25 mouse cellular contexts compared by ENCODE assay signal in genomic region chrX:98875144-98875543, GRCm38 (mm10). TPM values are rescaled to one million over a fixed set of nuclear protein-coding genes. Genes with fewer than 3 reads are reported as not detected.
DNase-seq lines count a peak whose midpoint lies in the region; ATAC-seq lines count a peak whose summit lies in the region.
"Had no signal": no experiment of that assay in that cellular context is flagged by ENCODE, and none has a peak within 500 bp of the region (broad histone marks: within the 10 kb centered on the region; RNA-seq: fewer than 3 reads in every experiment).

No protein-coding gene starts in this region.

- peak; percentile 7 for DNase-seq in embryo, embryonic 10.5 days (ENCODE audit: low spot score)
- no peak for DNase-seq in embryo, embryonic 9.5 days (ENCODE audit: extremely low spot score)
- no peak for DNase-seq in forebrain, embryonic 14.5 days (ENCODE audit: low spot score)
- no peak for DNase-seq in hindbrain, embryonic 11.5 days (ENCODE audit: low spot score)
- DNase-seq in hindbrain, embryonic 10.5 days (ENCODE audit: low spot score), result no peak
- DNase-seq in retina, postnatal 1 day, result peak; percentile 24
- DNase-seq in retina, embryonic 14.5 days (ENCODE audit: low spot score), result no peak
- DNase-seq: adrenal gland, postnatal 10 days; adrenal gland, postnatal 36 days; cerebellum, adult 11-12 months; cerebellum, adult 8-10 months; cerebellum, postnatal 10 days; cerebellum, postnatal 36 days; gastrocnemius, postnatal 36 days; heart, adult 2 months; heart, postnatal 14 days; heart, postnatal 4 days; kidney, adult 2 months had no signal

- H3K27me3 ChIP-seq in forebrain, embryonic 12.5 days, result peaks cover 5% of the 10 kb centered on the region; the same call in 1 of the 2 replicates
- no peaks in the 10 kb centered on the region for H3K27me3 ChIP-seq in forebrain, embryonic 14.5 days (replicated peaks; ENCODE audit: control insufficient read depth, insufficient read depth, low read length)
- no peaks in the 10 kb centered on the region; the same call in 1 of the 2 replicates for H3K27me3 ChIP-seq in hindbrain, embryonic 11.5 days (ENCODE audit: control insufficient read depth, insufficient read depth, low read length)
- H3K27me3 ChIP-seq in hindbrain, embryonic 10.5 days (ENCODE audit: insufficient read depth, poor library complexity, severe bottlenecking), result peaks cover 20% of the 10 kb centered on the region; the same call in 1 of the 2 replicates
- H3K27me3 ChIP-seq: heart, embryonic 13.5 days had no signal

- peak; percentile 70; the same call in 1 of the 2 replicates for ATAC-seq in forebrain, embryonic 12.5 days (ENCODE audit: low FRiP score)
- ATAC-seq in forebrain, embryonic 14.5 days, result no peak
- ATAC-seq in hindbrain, embryonic 11.5 days (ENCODE audit: low FRiP score), result peak; percentile 51; the same call in 1 of the 2 replicates
- ATAC-seq: intestine, postnatal 0 days; Patski had no signal

- peaks cover 4% of the 10 kb centered on the region; the same call in 1 of the 2 replicates for H3K4me1 ChIP-seq in forebrain, embryonic 12.5 days
- H3K4me1 ChIP-seq in forebrain, embryonic 14.5 days (ENCODE audit: control insufficient read depth, insufficient read depth, low read length), result no peaks in the 10 kb centered on the region
- H3K4me1 ChIP-seq in hindbrain, embryonic 11.5 days (replicated peaks; ENCODE audit: control insufficient read depth, insufficient read depth, low read length), result no peaks in the 10 kb centered on the region
- H3K4me1 ChIP-seq in hindbrain, embryonic 10.5 days (replicated peaks), result 0 out of 2 replicates have a peak, but pooled peaks cover 6% of the 10 kb centered on the region
- H3K4me1 ChIP-seq: embryonic facial prominence, embryonic 13.5 days; heart, embryonic 10.5 days; heart, embryonic 13.5 days had no signal

- no peak overlapping the region for H3K27ac ChIP-seq in forebrain, embryonic 12.5 days
- H3K27ac ChIP-seq in forebrain, embryonic 14.5 days (ENCODE audit: low read depth, low read length), result no peak overlapping the region
- H3K27ac ChIP-seq in hindbrain, embryonic 11.5 days (ENCODE audit: low read depth, low read length), result no peak overlapping the region
- no peak overlapping the region for H3K27ac ChIP-seq in hindbrain, embryonic 10.5 days
- H3K27ac ChIP-seq: embryonic facial prominence, embryonic 13.5 days; heart, adult 2 months; heart, embryonic 10.5 days; heart, embryonic 13.5 days; hindbrain, embryonic 14.5 days had no signal

- H3K4me3 ChIP-seq in forebrain, embryonic 12.5 days (replicated peaks), result no peak overlapping the region
- no peak overlapping the region for H3K4me3 ChIP-seq in forebrain, embryonic 14.5 days (ENCODE audit: low read depth, low read length)
- no peak overlapping the region for H3K4me3 ChIP-seq in hindbrain, embryonic 11.5 days (ENCODE audit: low read depth, low read length)
- H3K4me3 ChIP-seq in hindbrain, embryonic 10.5 days, result no peak overlapping the region
- H3K4me3 ChIP-seq: embryonic facial prominence, embryonic 13.5 days; heart, adult 2 months; heart, embryonic 10.5 days; heart, embryonic 13.5 days had no signal

- 41% methylated on average over 6 of the region's 6 CpGs for WGBS in forebrain, embryonic 12.5 days
- WGBS in forebrain, embryonic 14.5 days, result 32% methylated on average over 6 of the region's 6 CpGs
- WGBS in hindbrain, embryonic 11.5 days, result 50% methylated on average over 6 of the region's 6 CpGs
- 60% methylated on average over 6 of the region's 6 CpGs for WGBS in hindbrain, embryonic 10.5 days

- H3K9ac ChIP-seq in forebrain, embryonic 12.5 days, result no peak overlapping the region
- H3K9ac ChIP-seq in forebrain, embryonic 14.5 days (ENCODE audit: low read length), result no peak overlapping the region
- no peak overlapping the region for H3K9ac ChIP-seq in hindbrain, embryonic 11.5 days (ENCODE audit: low read depth, low read length)
- H3K9ac ChIP-seq: embryonic facial prominence, embryonic 13.5 days; heart, embryonic 13.5 days; hindbrain, embryonic 14.5 days had no signal

- H3K4me2 ChIP-seq in forebrain, embryonic 12.5 days, result no peak overlapping the region
- H3K4me2 ChIP-seq in forebrain, embryonic 14.5 days (ENCODE audit: low read length), result no peak overlapping the region
- no peak overlapping the region for H3K4me2 ChIP-seq in hindbrain, embryonic 11.5 days (replicated peaks; ENCODE audit: low read depth, low read length)
- H3K4me2 ChIP-seq: embryonic facial prominence, embryonic 13.5 days; heart, embryonic 13.5 days; hindbrain, embryonic 14.5 days had no signal

- no peaks in the 10 kb centered on the region for H3K9me3 ChIP-seq in forebrain, embryonic 12.5 days
- H3K9me3 ChIP-seq in forebrain, embryonic 14.5 days (replicated peaks; ENCODE audit: control insufficient read depth, low read length), result no peaks in the 10 kb centered on the region
- H3K9me3 ChIP-seq in hindbrain, embryonic 11.5 days (ENCODE audit: control insufficient read depth, low read length), result no peaks in the 10 kb centered on the region
- no peaks in the 10 kb centered on the region for H3K9me3 ChIP-seq in hindbrain, embryonic 10.5 days
- H3K9me3 ChIP-seq: embryonic facial prominence, embryonic 13.5 days; heart, embryonic 10.5 days; heart, embryonic 13.5 days had no signal

- H3K36me3 ChIP-seq in forebrain, embryonic 12.5 days (replicated peaks), result no peaks in the 10 kb centered on the region
- H3K36me3 ChIP-seq in forebrain, embryonic 14.5 days (ENCODE audit: control insufficient read depth, insufficient read depth, low read length), result no peaks in the 10 kb centered on the region
- H3K36me3 ChIP-seq in hindbrain, embryonic 11.5 days (ENCODE audit: control insufficient read depth, insufficient read depth, low read length), result no peaks in the 10 kb centered on the region
- no peaks in the 10 kb centered on the region for H3K36me3 ChIP-seq in hindbrain, embryonic 10.5 days
- H3K36me3 ChIP-seq: embryonic facial prominence, embryonic 13.5 days; heart, embryonic 10.5 days; heart, embryonic 13.5 days had no signal

RNA-seq across cellular contexts. Expression of gene Ophn1, which starts 15.7 kb away (rescaled TPM):
- 29.5 and 32.8 TPM in 2 replicates for polyA plus RNA-seq in forebrain, embryonic 12.5 days (2016; fragmentation: Nextera tagmentation; extraction: Ambion mirVana)
- polyA plus RNA-seq in forebrain, embryonic 14.5 days (2014; fragmentation: Nextera tagmentation; extraction: Ambion mirVana), result 24.5 and 36.6 TPM in 2 replicates
- polyA plus RNA-seq in hindbrain, embryonic 11.5 days (2014; fragmentation: Nextera tagmentation; extraction: Ambion mirVana), result 21.5 and 27.2 TPM in 2 replicates
- 15.6 and 20.9 TPM in 2 replicates for polyA plus RNA-seq in hindbrain, embryonic 10.5 days (2016; fragmentation: Nextera tagmentation; extraction: Ambion mirVana)

Comparison
In these comparisons a context has a peak if more than half of its experiments do, and no peak if none do; other contexts are left out.
1. DNase-seq: peak in embryo, embryonic 10.5 days (single experiment) and retina, postnatal 1 day (single experiment); none in embryo, embryonic 9.5 days (single experiment), forebrain, embryonic 14.5 days (single experiment), hindbrain, embryonic 11.5 days (single experiment), hindbrain, embryonic 10.5 days (single experiment) and retina, embryonic 14.5 days (single experiment).